Mouse (Mus musculus): ENCODE data around the gene Hist1h4j. TPM values are rescaled to one million over a fixed set of nuclear protein-coding genes. Genes with fewer than 3 reads are reported as not detected.
"Not testable (repeated sequence)": the region's sequence is repeated elsewhere in the genome, so short reads cannot be mapped to it uniquely, and the experiment has no call there.

The Hist1h4j gene
- polyA plus RNA-seq, 1 experiment from 2014 or later, result 2.4 TPM

DNA sequence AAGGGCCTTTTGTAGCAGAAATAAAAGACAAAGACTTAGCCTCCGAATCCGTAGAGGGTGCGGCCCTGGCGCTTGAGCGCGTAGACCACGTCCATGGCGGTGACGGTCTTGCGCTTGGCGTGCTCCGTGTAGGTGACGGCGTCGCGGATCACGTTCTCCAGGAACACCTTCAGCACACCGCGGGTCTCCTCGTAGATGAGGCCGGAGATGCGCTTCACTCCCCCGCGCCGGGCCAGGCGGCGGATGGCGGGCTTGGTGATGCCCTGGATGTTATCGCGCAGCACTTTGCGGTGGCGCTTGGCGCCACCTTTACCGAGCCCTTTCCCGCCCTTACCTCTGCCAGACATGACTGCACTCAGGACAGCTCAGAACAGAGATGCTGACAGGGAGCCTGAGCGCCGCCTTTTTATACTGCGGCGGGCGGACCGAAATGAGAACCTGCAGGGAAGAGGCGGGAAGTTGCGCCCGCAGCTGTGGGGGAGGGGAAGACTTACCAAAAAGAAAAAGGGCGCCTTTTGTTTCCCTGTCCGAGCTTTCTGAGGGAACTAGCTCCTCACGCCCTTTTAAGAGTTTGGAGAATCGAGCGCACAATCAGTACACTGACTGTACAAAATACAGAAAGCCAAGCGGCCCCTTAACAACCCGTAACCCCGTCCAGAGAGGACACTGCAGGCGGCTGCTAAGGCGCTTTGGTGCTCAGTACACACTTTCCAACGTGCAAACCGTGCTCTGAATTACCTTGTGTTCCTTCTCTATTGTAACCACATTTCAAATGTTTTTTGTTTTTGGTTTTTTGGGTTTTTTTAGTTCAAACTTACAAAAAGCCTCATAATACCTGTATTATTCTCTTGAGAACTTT is 15.5 kb downstream of the Hist1h4j start, which contains the start of gene Hist1h4k:
Hist1h4k (minus strand) TSS at position 347 of the 859 bp plus-strand sequence.
- Histone ChIP-seq H3K4me3 (ENCODE audit: low read length) (peak within 1 kb of the TSS; percentile 63), H3K9ac (ENCODE audit: low read depth, low read length) (peak within 1 kb of the TSS; percentile 77), H3K4me1 (ENCODE audit: control insufficient read depth, insufficient read depth, low read length) (peaks cover 16% of the 10 kb centered on the region), H3K4me2 (replicated peaks; ENCODE audit: low read depth, low read length) (peak within 1 kb of the TSS; percentile 74), H3K27ac (ENCODE audit: low read depth, low read length) (peak within 1 kb of the TSS; percentile 96)
- ATAC-seq (ENCODE audit: low FRiP score, low TSS enrichment), result peak; percentile 89
- WGBS, result under 1% methylated on average over 43 of the region's 56 CpGs
- H3K36me3 ChIP-seq (ENCODE audit: control insufficient read depth, insufficient read depth, low read length); H3K9me3 ChIP-seq (ENCODE audit: control insufficient read depth, low read length); H3K27me3 ChIP-seq (ENCODE audit: control insufficient read depth, insufficient read depth, low read length): not testable (repeated sequence)

DNA sequence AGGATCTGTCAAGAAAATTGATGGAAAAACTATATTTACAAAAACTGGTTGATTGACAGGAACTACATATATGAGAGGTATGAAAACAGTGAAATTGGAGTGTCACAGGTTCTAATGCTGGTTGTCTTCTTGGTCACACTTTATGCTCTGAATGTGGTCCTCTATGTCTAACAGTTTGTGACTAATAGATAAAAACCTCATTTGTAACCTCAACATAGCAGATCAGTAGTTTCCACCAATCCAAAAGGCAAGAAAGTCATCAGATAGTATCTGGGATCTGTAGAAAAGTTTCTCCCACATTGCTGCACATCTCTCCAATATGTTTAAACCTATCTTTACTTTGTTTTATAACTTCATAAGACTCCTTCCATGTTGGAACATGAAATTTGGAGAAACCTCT is 16.6 kb downstream of the Hist1h4j start:
- H3K9me3 ChIP-seq (ENCODE audit: control insufficient read depth, low read length), result no peaks in the 10 kb centered on the region
- H3K27me3 ChIP-seq (ENCODE audit: control insufficient read depth, insufficient read depth, low read length), result no peaks in the 10 kb centered on the region
- peak overlapping the region; percentile 55; the same call in 1 of the 2 replicates for H3K27ac ChIP-seq (ENCODE audit: low read depth, low read length)
- no peak for ATAC-seq (ENCODE audit: low FRiP score, low TSS enrichment)
- no peak overlapping the region for H3K4me2 ChIP-seq (replicated peaks; ENCODE audit: low read depth, low read length)
- H3K9ac ChIP-seq (ENCODE audit: low read depth, low read length), result no peak overlapping the region
- no peaks in the 10 kb centered on the region for H3K36me3 ChIP-seq (ENCODE audit: control insufficient read depth, insufficient read depth, low read length)
- H3K4me1 ChIP-seq (ENCODE audit: control insufficient read depth, insufficient read depth, low read length), result peaks cover 16% of the 10 kb centered on the region
- H3K4me3 ChIP-seq (ENCODE audit: low read length), result no peak overlapping the region

DNA sequence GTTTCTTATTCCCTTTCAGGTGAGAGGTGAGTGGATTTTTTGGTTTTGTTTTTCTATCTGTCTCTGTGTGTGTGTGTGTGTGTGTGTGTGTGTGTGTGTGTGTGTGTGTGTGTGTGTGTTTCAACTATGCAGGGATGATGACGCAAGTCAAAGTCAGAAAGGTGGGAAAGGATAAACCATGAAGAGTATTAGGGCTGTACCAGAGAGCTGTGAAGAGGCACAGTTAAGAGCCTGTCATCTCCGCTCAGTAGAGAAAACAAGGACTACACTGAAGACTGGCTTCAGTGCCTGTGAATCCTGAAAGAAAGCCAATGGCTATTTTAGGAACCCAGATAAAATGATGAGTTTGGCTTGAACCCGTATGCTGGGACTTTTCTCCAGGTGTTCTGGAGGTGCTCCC is 17.0 kb downstream of the Hist1h4j start:
- no peaks in the 10 kb centered on the region for H3K36me3 ChIP-seq (ENCODE audit: control insufficient read depth, insufficient read depth, low read length)
- no peak overlapping the region for H3K4me3 ChIP-seq (ENCODE audit: low read length)
- peak overlapping the region; percentile 95 for H3K27ac ChIP-seq (ENCODE audit: low read depth, low read length)
- no peaks in the 10 kb centered on the region for H3K27me3 ChIP-seq (ENCODE audit: control insufficient read depth, insufficient read depth, low read length)
- no peak overlapping the region for H3K4me2 ChIP-seq (replicated peaks; ENCODE audit: low read depth, low read length)
- no peak overlapping the region for H3K9ac ChIP-seq (ENCODE audit: low read depth, low read length)
- peaks cover 16% of the 10 kb centered on the region for H3K4me1 ChIP-seq (ENCODE audit: control insufficient read depth, insufficient read depth, low read length)
- WGBS, result 66% methylated on average over 3 of the region's 3 CpGs
- ATAC-seq (ENCODE audit: low FRiP score, low TSS enrichment), result no peak
- no peaks in the 10 kb centered on the region for H3K9me3 ChIP-seq (ENCODE audit: control insufficient read depth, low read length)

DNA sequence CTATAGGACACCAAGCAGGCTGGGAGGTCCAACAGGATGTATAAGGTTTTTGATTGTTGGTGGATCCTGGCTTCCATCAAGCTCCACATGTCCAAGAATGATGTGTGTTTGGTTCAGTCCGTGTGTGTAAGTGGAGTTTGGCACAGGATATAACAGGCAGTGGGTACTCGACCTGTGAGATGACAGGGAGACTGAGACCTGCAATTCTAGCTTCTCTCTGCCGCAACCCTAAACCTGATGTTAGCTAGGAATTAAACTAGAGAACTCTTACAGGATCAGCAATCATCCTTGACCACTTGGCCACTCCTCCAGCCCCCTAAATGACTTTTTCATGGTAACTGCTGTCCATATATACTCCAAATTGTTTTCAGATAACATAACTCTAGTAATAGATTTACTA is 17.5 kb downstream of the Hist1h4j start:
- Histone ChIP-seq H3K27ac (ENCODE audit: low read depth, low read length) (peak overlapping the region; percentile 95), H3K4me2 (replicated peaks; ENCODE audit: low read depth, low read length) (peak overlapping the region; percentile 59), H3K27me3 (ENCODE audit: control insufficient read depth, insufficient read depth, low read length) (no peaks in the 10 kb centered on the region), H3K4me3 (ENCODE audit: low read length) (peak overlapping the region; percentile 43; the same call in 1 of the 2 replicates), H3K4me1 (ENCODE audit: control insufficient read depth, insufficient read depth, low read length) (peaks cover 16% of the 10 kb centered on the region), H3K36me3 (ENCODE audit: control insufficient read depth, insufficient read depth, low read length) (no peaks in the 10 kb centered on the region), H3K9me3 (ENCODE audit: control insufficient read depth, low read length) (no peaks in the 10 kb centered on the region), H3K9ac (ENCODE audit: low read depth, low read length) (peak overlapping the region; percentile 78; the same call in 1 of the 2 replicates)
- no peak for ATAC-seq (ENCODE audit: low FRiP score, low TSS enrichment)
- WGBS, result 23% methylated on average over 3 of the region's 3 CpGs

DNA sequence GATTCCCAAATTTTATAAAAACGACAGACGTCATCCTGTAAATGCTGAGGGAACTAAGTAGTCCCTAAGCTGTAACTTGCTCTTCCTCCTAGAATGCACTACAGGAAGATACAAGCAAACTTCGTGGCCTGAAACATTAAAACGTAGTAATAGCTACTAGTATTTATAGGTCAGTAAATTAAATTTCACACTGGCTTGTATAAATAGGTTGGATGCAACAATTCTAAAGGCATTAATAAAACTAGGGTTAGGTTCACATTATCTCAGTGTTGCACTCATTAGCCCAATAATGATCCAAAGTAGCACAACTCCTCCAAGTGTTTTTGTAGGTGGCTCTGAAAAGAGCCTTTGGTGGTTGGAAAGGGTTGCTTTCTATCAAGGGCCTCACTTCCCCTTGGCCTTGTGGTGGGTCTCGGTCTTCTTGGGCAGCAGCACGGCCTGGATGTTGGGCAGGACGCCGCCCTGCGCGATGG is 18.2 kb downstream of the Hist1h4j start:
- Histone ChIP-seq H3K9me3 (ENCODE audit: control insufficient read depth, low read length) (no peaks in the 10 kb centered on the region), H3K36me3 (ENCODE audit: control insufficient read depth, insufficient read depth, low read length) (no peaks in the 10 kb centered on the region; the same call in 1 of the 2 replicates), H3K4me2 (replicated peaks; ENCODE audit: low read depth, low read length) (peak overlapping the region; percentile 59), H3K4me3 (ENCODE audit: low read length) (peak overlapping the region; percentile 43), H3K27ac (ENCODE audit: low read depth, low read length) (peak overlapping the region; percentile 95), H3K4me1 (ENCODE audit: control insufficient read depth, insufficient read depth, low read length) (peaks cover 16% of the 10 kb centered on the region), H3K9ac (ENCODE audit: low read depth, low read length) (peak overlapping the region; percentile 78), H3K27me3 (ENCODE audit: control insufficient read depth, insufficient read depth, low read length) (no peaks in the 10 kb centered on the region)
- no peak for ATAC-seq (ENCODE audit: low FRiP score, low TSS enrichment)
- WGBS, result 3% methylated on average over 8 of the region's 10 CpGs

DNA sequence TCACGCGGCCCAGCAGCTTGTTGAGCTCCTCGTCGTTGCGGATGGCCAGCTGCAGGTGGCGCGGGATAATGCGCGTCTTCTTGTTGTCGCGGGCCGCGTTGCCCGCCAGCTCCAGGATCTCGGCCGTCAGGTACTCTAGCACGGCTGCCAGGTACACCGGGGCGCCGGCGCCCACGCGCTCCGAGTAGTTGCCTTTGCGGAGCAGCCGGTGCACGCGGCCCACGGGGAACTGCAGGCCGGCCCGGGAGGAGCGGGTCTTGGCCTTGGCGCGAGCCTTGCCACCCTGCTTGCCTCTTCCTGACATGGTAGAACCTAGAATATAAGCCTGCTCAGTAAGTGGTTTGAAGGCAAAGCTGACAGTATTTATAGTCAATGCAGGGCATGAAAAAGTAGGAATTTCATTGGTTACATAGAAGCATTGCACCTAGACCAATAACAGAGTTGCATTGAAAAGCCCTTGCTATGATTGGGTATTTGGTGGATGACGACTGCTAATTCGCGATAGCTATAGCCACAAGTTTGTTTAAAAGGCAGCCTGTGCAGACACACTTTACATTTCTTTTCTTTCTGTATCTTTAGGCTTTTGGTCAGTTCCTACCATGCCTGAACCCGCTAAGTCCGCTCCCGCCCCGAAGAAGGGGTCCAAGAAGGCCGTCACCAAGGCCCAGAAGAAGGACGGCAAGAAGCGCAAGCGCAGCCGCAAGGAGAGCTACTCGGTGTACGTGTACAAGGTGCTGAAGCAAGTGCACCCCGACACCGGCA is 18.8 kb downstream of the Hist1h4j start, which contains the start of the genes Hist1h2ak and Hist1h2bn:
Hist1h2ak (minus strand) TSS at position 304 of the 762 bp plus-strand sequence.
Hist1h2bn (plus strand) TSS at position 600 of the 762 bp plus-strand sequence.
- not testable (repeated sequence) for H3K36me3 ChIP-seq (ENCODE audit: control insufficient read depth, insufficient read depth, low read length); H3K27me3 ChIP-seq (ENCODE audit: control insufficient read depth, insufficient read depth, low read length); H3K9me3 ChIP-seq (ENCODE audit: control insufficient read depth, low read length)
- WGBS, result under 1% methylated on average over 36 of the region's 50 CpGs
- H3K4me3 ChIP-seq (ENCODE audit: low read length), result peak within 1 kb of the TSS; percentile 43
- peak; percentile 94 for ATAC-seq (ENCODE audit: low FRiP score, low TSS enrichment)
- H3K4me1 ChIP-seq (ENCODE audit: control insufficient read depth, insufficient read depth, low read length), result peaks cover 13% of the 10 kb centered on the region
- H3K27ac ChIP-seq (ENCODE audit: low read depth, low read length), result peak within 1 kb of the TSS; percentile 95
- peak within 1 kb of the TSS; percentile 78 for H3K9ac ChIP-seq (ENCODE audit: low read depth, low read length)
- H3K4me2 ChIP-seq (replicated peaks; ENCODE audit: low read depth, low read length), result peak within 1 kb of the TSS; percentile 59

DNA sequence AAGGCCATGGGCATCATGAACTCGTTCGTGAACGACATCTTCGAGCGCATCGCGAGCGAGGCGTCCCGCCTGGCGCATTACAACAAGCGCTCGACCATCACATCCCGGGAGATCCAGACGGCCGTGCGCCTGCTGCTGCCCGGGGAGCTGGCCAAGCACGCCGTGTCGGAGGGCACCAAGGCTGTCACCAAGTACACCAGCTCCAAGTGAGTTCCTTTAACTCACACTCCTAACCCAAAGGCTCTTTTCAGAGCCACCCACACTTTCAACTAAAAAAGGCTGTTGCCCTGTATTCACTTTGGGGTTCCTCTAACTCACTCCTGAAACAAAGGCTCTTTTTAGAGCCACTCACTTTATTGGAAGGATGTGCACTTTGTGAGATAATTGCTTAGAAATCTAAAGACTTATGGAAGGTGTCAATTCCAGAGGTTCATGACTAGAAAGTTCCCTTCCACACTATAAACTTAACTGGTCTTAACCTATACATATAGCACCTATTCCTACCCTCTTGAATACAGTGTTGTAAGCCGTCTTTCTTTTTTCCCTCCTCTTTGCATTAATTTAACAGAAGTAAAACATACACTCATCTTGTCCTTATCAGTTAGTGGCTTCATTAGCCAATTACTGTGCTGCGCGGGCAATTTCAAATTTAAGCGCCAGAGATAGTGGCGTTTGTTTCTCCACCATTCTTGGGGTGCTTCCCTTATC is 19.6 kb downstream of the Hist1h4j start:
- peak overlapping the region; percentile 61 for H3K9ac ChIP-seq (ENCODE audit: low read depth, low read length)
- H3K9me3 ChIP-seq (ENCODE audit: control insufficient read depth, low read length); H3K4me1 ChIP-seq (ENCODE audit: control insufficient read depth, insufficient read depth, low read length); H3K27me3 ChIP-seq (ENCODE audit: control insufficient read depth, insufficient read depth, low read length); ATAC-seq (ENCODE audit: low FRiP score, low TSS enrichment); H3K36me3 ChIP-seq (ENCODE audit: control insufficient read depth, insufficient read depth, low read length): not testable (repeated sequence)
- peak overlapping the region; percentile 95 for H3K27ac ChIP-seq (ENCODE audit: low read depth, low read length)
- peak overlapping the region; percentile 35 for H3K4me3 ChIP-seq (ENCODE audit: low read length)
- peak overlapping the region; percentile 59 for H3K4me2 ChIP-seq (replicated peaks; ENCODE audit: low read depth, low read length)
- WGBS, result 2% methylated on average over 23 of the region's 26 CpGs

DNA sequence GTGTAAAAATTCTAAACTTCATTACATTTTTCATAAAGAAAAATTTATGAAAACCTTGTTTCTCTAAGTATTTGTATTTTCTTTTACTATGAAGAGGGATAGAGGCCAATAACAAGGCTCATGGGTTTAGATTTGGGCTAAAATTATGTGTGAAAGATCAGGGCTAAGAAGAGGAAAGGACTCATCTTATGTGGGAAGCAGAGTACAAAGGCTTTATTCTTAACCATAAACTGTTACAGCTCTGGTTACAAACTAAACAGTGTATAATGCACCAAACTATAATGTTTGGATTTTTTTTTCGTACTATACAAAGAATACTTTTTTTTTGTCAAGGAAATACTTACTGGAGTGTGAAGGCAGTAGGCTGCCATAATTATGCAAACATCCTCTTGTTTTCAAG is 20.8 kb downstream of the Hist1h4j start:
- Histone ChIP-seq H3K27ac (ENCODE audit: low read depth, low read length) (no peak overlapping the region), H3K4me1 (ENCODE audit: control insufficient read depth, insufficient read depth, low read length) (peaks cover 10% of the 10 kb centered on the region; the same call in 1 of the 2 replicates), H3K36me3 (ENCODE audit: control insufficient read depth, insufficient read depth, low read length) (no peaks in the 10 kb centered on the region; the same call in 1 of the 2 replicates), H3K9me3 (ENCODE audit: control insufficient read depth, low read length) (no peaks in the 10 kb centered on the region), H3K4me2 (replicated peaks; ENCODE audit: low read depth, low read length) (peak overlapping the region; percentile 55), H3K27me3 (ENCODE audit: control insufficient read depth, insufficient read depth, low read length) (no peaks in the 10 kb centered on the region), H3K9ac (ENCODE audit: low read depth, low read length) (peak overlapping the region; percentile 42; the same call in 1 of the 2 replicates), H3K4me3 (ENCODE audit: low read length) (no peak overlapping the region; the same call in 1 of the 2 replicates)
- no peak for ATAC-seq (ENCODE audit: low FRiP score, low TSS enrichment)
- 39% methylated on average over 1 of the region's 1 CpGs for WGBS

Measured in kidney, embryonic 14.5 days (tissue).